Mouse (Mus musculus) lung, adult 2 months (tissue): ENCODE measurements around the gene Enho. TPM values are rescaled to one million over a fixed set of nuclear protein-coding genes. Genes with fewer than 3 reads are reported as not detected.

Experiments used
- DNase-seq: peaks from one replicate; pipeline ENCODE4 v3.0.0; 2022
- H3K4me1 ChIP-seq: fragments of 200-500 bp; 2 replicates; pipeline ENCODE4 v1.6.1; 2011; ENCODE audit warnings: low read length; ENCODE audit not compliant: control insufficient read depth, insufficient read depth
- H3K4me3 ChIP-seq: fragments of 200-500 bp; replicated peaks from 2 replicates; pipeline ENCODE3; 2011; ENCODE audit warnings: low read depth, mild to moderate bottlenecking, control low read depth, low read length; ENCODE audit errors: extremely low read depth
- CTCF ChIP-seq: fragments of 200-500 bp; IDR thresholded peaks from 2 replicates; pipeline ENCODE4 v1.5.1; 2011; ENCODE audit warnings: mild to moderate bottlenecking, low read length, control low read depth; ENCODE audit not compliant: insufficient read depth
- POLR2A ChIP-seq: fragments of 200-500 bp; IDR thresholded peaks from 2 replicates; pipeline ENCODE4 v1.6.1; 2011; ENCODE audit warnings: low read depth, mild to moderate bottlenecking, control low read depth, low read length, borderline replicate concordance; ENCODE audit errors: extremely low read depth
- WGBS: fragments of 180-500 bp; shearing (Covaris S2); methylation state at CpG from one replicate; pipeline ENCODE4 v1.1.7; 2018; 5-methylcytosine and 5-hydroxymethylcytosine counted together
- polyA plus RNA-seq: library from polyadenylated mRNA; depleted of rRNA; stranded (reverse); fragments of >200 nt; gene quantifications from 2 replicates; pipeline ENCODE4 v1.2.3, GENCODE M21; 2012

Gene Enho
- polyA plus RNA-seq, 1 experiment: 36.4 TPM

GRCm38 (mm10) chr4:41678863-41679262 lies 38.7 kb upstream of the Enho start:
- TF ChIP-seq POLR2A: no peak
- TF ChIP-seq CTCF: no peak
- DNase-seq: no peak
- 64% methylated on average over 6 of the region's 6 CpGs for WGBS

GRCm38 (mm10) chr4:41677006-41677629 lies 37.0 kb upstream of the Enho start:
- 54% methylated on average over 13 of the region's 13 CpGs for WGBS
- Histone ChIP-seq H3K4me3 (no peak overlapping the region), H3K4me1 (no peaks in the 10 kb centered on the region)
- TF ChIP-seq POLR2A: no peak
- TF ChIP-seq CTCF: no peak
- DNase-seq: no peak

More at GRCm38 (mm10) chr4:41678863-41679262, 38.7 kb upstream of the Enho start:
- no peak overlapping the region for H3K4me3 ChIP-seq
- no peaks in the 10 kb centered on the region for H3K4me1 ChIP-seq

GRCm38 (mm10) chr4:41676248-41677005 lies 36.3 kb upstream of the Enho start:
- no peak for TF ChIP-seq CTCF
- no peak for DNase-seq
- Histone ChIP-seq H3K4me3 (no peak overlapping the region), H3K4me1 (no peaks in the 10 kb centered on the region)
- WGBS: 55% methylated on average over 17 of the region's 17 CpGs

- Histone ChIP-seq H3K4me3 (no peak overlapping the region), H3K4me1 (no peaks in the 10 kb centered on the region)
- 77% methylated on average over 19 of the region's 19 CpGs for WGBS
- no peak for DNase-seq
- TF ChIP-seq POLR2A (no peak), CTCF (no peak)
Observed at GRCm38 (mm10) chr4:41673186-41673585, 33.1 kb upstream of the Enho start.

GRCm38 (mm10) chr4:41672522-41672963 lies 32.4 kb upstream of the Enho start:
- H3K4me3 ChIP-seq: no peak overlapping the region
- H3K4me1 ChIP-seq: no peaks in the 10 kb centered on the region
- TF ChIP-seq CTCF: no peak
- no peak for TF ChIP-seq POLR2A
- no peak for DNase-seq
- WGBS: 45% methylated on average over 8 of the region's 8 CpGs

- TF ChIP-seq CTCF: no peak
Observed at GRCm38 (mm10) chr4:41671963-41672480, 31.9 kb upstream of the Enho start.

GRCm38 (mm10) chr4:41671500-41671899 lies 31.4 kb upstream of the Enho start:
- TF ChIP-seq CTCF (no peak), POLR2A (no peak)
- Histone ChIP-seq H3K4me1 (no peaks in the 10 kb centered on the region), H3K4me3 (no peak overlapping the region)
- 54% methylated on average over 5 of the region's 5 CpGs for WGBS
- DNase-seq: no peak

More at GRCm38 (mm10) chr4:41671963-41672480, 31.9 kb upstream of the Enho start:
- no peak for DNase-seq
- Histone ChIP-seq H3K4me1 (no peaks in the 10 kb centered on the region), H3K4me3 (no peak overlapping the region)
- WGBS: 30% methylated on average over 8 of the region's 8 CpGs

GRCm38 (mm10) chr4:41670836-41671235 lies 30.7 kb upstream of the Enho start:
- WGBS: 85% methylated on average over 18 of the region's 18 CpGs
- H3K4me1 ChIP-seq: no peaks in the 10 kb centered on the region
- DNase-seq: no peak
- TF ChIP-seq POLR2A: no peak
- no peak for TF ChIP-seq CTCF
- H3K4me3 ChIP-seq: no peak overlapping the region

- Histone ChIP-seq H3K4me1 (no peaks in the 10 kb centered on the region), H3K4me3 (no peak overlapping the region)
- no peak for DNase-seq
- WGBS: 72% methylated on average over 11 of the region's 11 CpGs
- TF ChIP-seq POLR2A: no peak
- no peak for TF ChIP-seq CTCF
Observed at GRCm38 (mm10) chr4:41666646-41667045, 26.5 kb upstream of the Enho start.
